Mouse (Mus musculus) common myeloid progenitor, adult 5-6 weeks (primary cell): ENCODE results near the gene Lcn9. TPM values are rescaled to one million over a fixed set of nuclear protein-coding genes. Genes with fewer than 3 reads are reported as not detected.
"Not testable (repeated sequence)": the region's sequence is repeated elsewhere in the genome, so short reads cannot be mapped to it uniquely, and the experiment has no call there.

Experiments used
- ATAC-seq: replicated peaks from 2 replicates; pipeline ENCODE4 v1.8.0; 2016; ENCODE audit warnings: low read depth, mild to moderate bottlenecking, moderate TSS enrichment, inconsistent platforms; ENCODE audit not compliant: poor library complexity, severe bottlenecking
- total RNA-seq: library from RNA; stranded (forward); fragments of 200-1000, 187-1606 nt; gene quantifications from 2 replicates; pipeline ENCODE4 v1.2.3, GENCODE M21; 2017

Gene Lcn9
- total RNA-seq: not detected in 2 replicates

- peak; percentile 29 for ATAC-seq
Measured at GRCm38 (mm10) chr2:25822806-25823205, at the start of gene Lcn9. Gene Lcn9, plus strand, starts transcription at chr2:25823153.

GRCm38 (mm10) chr2:25773507-25773906 is 49.4 kb upstream of the Lcn9 start:
- no peak for ATAC-seq

GRCm38 (mm10) chr2:25774640-25775039 is 48.3 kb upstream of the Lcn9 start:
- ATAC-seq: no peak

GRCm38 (mm10) chr2:25775991-25776390 is 47.0 kb upstream of the Lcn9 start:
- no peak for ATAC-seq

- ATAC-seq: no peak
Measured at GRCm38 (mm10) chr2:25776717-25777116, 46.2 kb upstream of the Lcn9 start, which contains the start of gene Lcn11. Gene Lcn11, plus strand, starts transcription at chr2:25777017.

- ATAC-seq: no peak
Measured at GRCm38 (mm10) chr2:25779076-25779475, 43.9 kb upstream of the Lcn9 start.

GRCm38 (mm10) chr2:25780921-25781320 is 42.0 kb upstream of the Lcn9 start:
- ATAC-seq: no peak

GRCm38 (mm10) chr2:25781957-25782356 is 41.0 kb upstream of the Lcn9 start, which contains the start of gene Gm13539:
Gene Gm13539, plus strand, starts transcription at chr2:25782257.
- no peak for ATAC-seq

GRCm38 (mm10) chr2:25785573-25786322 is 37.2 kb upstream of the Lcn9 start:
- ATAC-seq: no peak

GRCm38 (mm10) chr2:25789092-25789491 is 33.9 kb upstream of the Lcn9 start:
- no peak for ATAC-seq

GRCm38 (mm10) chr2:25797635-25798034 is 25.3 kb upstream of the Lcn9 start:
- no peak for ATAC-seq

GRCm38 (mm10) chr2:25798065-25798464 is 24.9 kb upstream of the Lcn9 start:
- ATAC-seq: no peak

- no peak for ATAC-seq
Measured at GRCm38 (mm10) chr2:25811711-25812110, 11.2 kb upstream of the Lcn9 start.

GRCm38 (mm10) chr2:25813364-25813763 is 9.6 kb upstream of the Lcn9 start:
- ATAC-seq: no peak

- not testable (repeated sequence) for ATAC-seq
Measured at GRCm38 (mm10) chr2:25815748-25816147, 7.2 kb upstream of the Lcn9 start, which contains the start of gene Glt6d1. Gene Glt6d1, minus strand, starts transcription at chr2:25815848.

- ATAC-seq: no peak
Measured at GRCm38 (mm10) chr2:25824751-25825150, 1.8 kb downstream of the Lcn9 start.

GRCm38 (mm10) chr2:25828344-25828947 is 5.5 kb downstream of the Lcn9 start:
- ATAC-seq: peak; percentile 89

- ATAC-seq: no peak
Measured at GRCm38 (mm10) chr2:25830786-25831185, 7.8 kb downstream of the Lcn9 start.

- ATAC-seq: peak; percentile 89
Measured at GRCm38 (mm10) chr2:25836291-25836690, 13.3 kb downstream of the Lcn9 start.

- ATAC-seq: no peak
Measured at GRCm38 (mm10) chr2:25842161-25842560, 19.2 kb downstream of the Lcn9 start.

- ATAC-seq: no peak
Measured at GRCm38 (mm10) chr2:25842758-25843157, 19.8 kb downstream of the Lcn9 start.
